Mouse (Mus musculus) megakaryocyte, embryonic 14.5 days (primary cell): ENCODE results near the gene Golim4.

Experiments used
- FLI1 ChIP-seq: IDR thresholded peaks from 2 replicates; pipeline ENCODE4 v1.6.1; 2012; ENCODE audit warnings: low read length, inconsistent platforms, mixed read lengths
- GATA1 ChIP-seq: IDR thresholded peaks from 3 replicates; pipeline ENCODE4 v1.6.1; 2012; ENCODE audit warnings: mixed read lengths, low read length, inconsistent platforms, borderline replicate concordance

- TF ChIP-seq GATA1 (no peak), FLI1 (no peak)
Measured at GRCm38 (mm10) chr3:75881582-75881981, 75.2 kb downstream of the Golim4 start.
